Mouse (Mus musculus) brain, adult 10 weeks (tissue): ENCODE results near the gene Ugt2b37. TPM values are rescaled to one million over a fixed set of nuclear protein-coding genes. Genes with fewer than 3 reads are reported as not detected.

ENCODE experiments used
- polyA plus RNA-seq: library from polyadenylated mRNA; stranded (reverse); fragments of 350-450 nt; fragmentation: Illumina TruSeq; extraction: RNeasy Lipid Tissue Mini Kit (QIAGEN cat#74804); gene quantifications from one replicate; pipeline ENCODE4 v1.2.3, GENCODE M21; 2015; ENCODE audit warnings: low read depth, low replicate concordance

The Ugt2b37 gene
- not detected for polyA plus RNA-seq

GRCm38 (mm10) chr5:87254676-87255075 lies at the start of gene Ugt2b37:
Gene Ugt2b37, minus strand, starts transcription at chr5:87254804.

Other genes with a start within 250 kb of the Ugt2b37 start
- gene Ugt2b36, start 162.2 kb downstream of the Ugt2b37 start, polyA plus RNA-seq: not detected
- gene Ugt2b5, start 114.5 kb downstream of the Ugt2b37 start, polyA plus RNA-seq: not detected
- gene Ugt2a3, start 82.4 kb upstream of the Ugt2b37 start, polyA plus RNA-seq: not detected
- gene Ugt2b38, start 169.4 kb upstream of the Ugt2b37 start, polyA plus RNA-seq: not detected
- not detected for gene Ugt2a2, start 227.5 kb upstream of the Ugt2b37 start, polyA plus RNA-seq
- not detected for gene Gm43638, start 232.0 kb upstream of the Ugt2b37 start, polyA plus RNA-seq
- not detected for gene Ugt2a1, start 236.1 kb upstream of the Ugt2b37 start, polyA plus RNA-seq